Mouse (Mus musculus) frontal cortex, postnatal 10 days (tissue): ENCODE measurements around the gene Ndrg2.

Experiments
- DNase-seq, 2 experiments: peaks; one replicate each; pipeline ENCODE4 v3.0.0; 2022; ENCODE audit warnings: low spot score in 2 of 2, mixed read lengths in 1 of 2

The Ndrg2 gene

GRCm38 (mm10) chr14:51913062-51913959 is 647 bp downstream of the Ndrg2 start:
- peak; percentile 70 to 78 for DNase-seq

- no peak for DNase-seq
Observed at GRCm38 (mm10) chr14:51912391-51913061, 1.4 kb downstream of the Ndrg2 start.

GRCm38 (mm10) chr14:51911301-51911700 is 2.7 kb downstream of the Ndrg2 start:
- no peak for DNase-seq

- DNase-seq = no peak
Observed at GRCm38 (mm10) chr14:51906102-51906501, 7.9 kb downstream of the Ndrg2 start.

- DNase-seq = no peak
Observed at GRCm38 (mm10) chr14:51904706-51905105, 9.3 kb downstream of the Ndrg2 start.

- no peak for DNase-seq
Observed at GRCm38 (mm10) chr14:51903782-51904181, 10.2 kb downstream of the Ndrg2 start.

GRCm38 (mm10) chr14:51902806-51903710 is 10.9 kb downstream of the Ndrg2 start:
- peak in 1 of 2 experiments; percentile 65 for DNase-seq

- DNase-seq = no peak
Observed at GRCm38 (mm10) chr14:51899351-51899750, 14.6 kb downstream of the Ndrg2 start.

GRCm38 (mm10) chr14:51896539-51897170 is 17.3 kb downstream of the Ndrg2 start:
- DNase-seq = no peak

GRCm38 (mm10) chr14:51896019-51896418 is 17.9 kb downstream of the Ndrg2 start:
- no peak for DNase-seq

GRCm38 (mm10) chr14:51895071-51895470 is 18.9 kb downstream of the Ndrg2 start:
- no peak for DNase-seq

- no peak for DNase-seq
Observed at GRCm38 (mm10) chr14:51893809-51894208, 20.1 kb downstream of the Ndrg2 start.

- DNase-seq = no peak
Observed at GRCm38 (mm10) chr14:51893094-51893794, 20.7 kb downstream of the Ndrg2 start.

- DNase-seq = no peak
Observed at GRCm38 (mm10) chr14:51892191-51892939, 21.6 kb downstream of the Ndrg2 start, which contains the start of gene Slc39a2. Gene Slc39a2 (plus strand): TSS chr14:51892889.

GRCm38 (mm10) chr14:51889833-51890232 is 24.1 kb downstream of the Ndrg2 start:
- DNase-seq = no peak

GRCm38 (mm10) chr14:51886051-51886450 is 27.9 kb downstream of the Ndrg2 start:
- no peak for DNase-seq

- peak; percentile 91 to 92 for DNase-seq
Observed at GRCm38 (mm10) chr14:51884598-51885331, 29.2 kb downstream of the Ndrg2 start, which contains the start of gene Mettl17. Gene Mettl17 (plus strand): TSS chr14:51884842.

- no peak for DNase-seq
Observed at GRCm38 (mm10) chr14:51884031-51884544, 29.9 kb downstream of the Ndrg2 start.

- peak; percentile 65 to 81 for DNase-seq
Observed at GRCm38 (mm10) chr14:51883527-51884030, 30.4 kb downstream of the Ndrg2 start.
